Mouse (Mus musculus): ENCODE measurements at regions not wholly inside any gene's neighbourhood (a gene's known extent, or its start where the extent isn't known, plus 50 kb on each side); places are given as distances from the start of the nearest gene placed in this dataset.

DNA sequence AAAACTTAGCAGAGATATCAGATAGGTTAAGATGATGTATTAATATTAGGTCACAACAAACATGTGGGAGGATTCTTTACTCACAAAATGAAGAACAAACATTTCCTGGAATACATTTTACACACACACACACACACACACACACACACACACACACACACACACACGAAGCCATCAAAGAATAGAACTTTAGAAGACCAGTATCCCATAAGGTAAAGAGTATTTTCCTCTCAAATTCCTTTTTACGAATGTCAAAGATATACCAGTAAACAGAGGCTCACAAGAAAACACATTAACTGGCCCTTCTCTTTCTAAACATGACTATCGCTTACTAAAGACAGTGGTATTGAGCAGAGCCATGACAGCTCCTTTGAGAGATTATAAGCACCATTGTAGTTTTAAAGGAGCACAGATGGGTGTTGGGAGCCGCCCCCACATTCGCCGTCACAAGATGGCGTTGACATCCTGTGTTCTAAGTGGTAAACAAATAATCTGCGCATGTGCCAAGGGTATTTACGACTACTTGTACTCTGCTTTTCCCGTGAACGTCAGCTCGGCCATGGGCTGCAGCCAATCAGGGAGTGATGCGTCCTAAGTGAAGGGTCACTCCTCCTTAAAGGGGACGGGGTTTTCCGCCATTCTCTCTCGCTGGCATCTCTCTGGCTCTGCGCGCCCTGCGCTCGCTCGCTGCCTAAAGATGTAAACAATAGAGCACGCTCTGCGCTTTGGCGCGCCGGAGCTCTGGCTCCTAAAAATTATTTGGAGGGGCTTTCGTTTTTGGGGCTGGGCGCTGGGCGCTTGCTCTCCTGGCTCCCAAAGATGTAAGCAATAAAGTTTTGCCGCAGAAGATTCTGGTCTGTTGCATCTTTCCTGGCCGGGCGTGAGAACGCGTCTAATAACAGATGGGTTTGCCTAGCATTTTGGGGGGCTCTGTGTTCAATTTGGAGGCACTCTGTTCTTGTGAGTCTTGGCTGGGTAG, 160.0 kb downstream of the Csl start:
- DNase-seq = peak; percentile 96

DNA sequence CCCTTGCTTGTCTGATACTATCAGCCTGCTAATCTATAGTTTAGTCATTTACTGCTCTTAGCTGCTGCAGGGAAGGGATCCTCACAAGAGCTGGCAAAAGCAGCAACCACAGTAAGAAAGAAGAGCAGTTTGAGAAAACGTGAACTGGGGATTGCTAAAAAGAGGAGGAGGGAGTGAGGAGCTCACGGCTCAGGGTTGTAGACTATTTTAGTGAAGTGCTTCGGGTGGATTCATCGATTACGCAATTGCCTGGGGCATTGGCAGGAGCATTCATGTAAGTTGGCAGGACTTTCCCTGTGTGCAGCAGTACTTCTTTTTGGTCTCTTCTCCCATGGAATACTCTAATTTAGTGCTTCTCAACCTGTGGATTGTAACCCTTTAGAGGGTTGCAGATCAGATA, 157.1 kb downstream of the Csl start:
- DNase-seq = peak; percentile 90

DNA sequence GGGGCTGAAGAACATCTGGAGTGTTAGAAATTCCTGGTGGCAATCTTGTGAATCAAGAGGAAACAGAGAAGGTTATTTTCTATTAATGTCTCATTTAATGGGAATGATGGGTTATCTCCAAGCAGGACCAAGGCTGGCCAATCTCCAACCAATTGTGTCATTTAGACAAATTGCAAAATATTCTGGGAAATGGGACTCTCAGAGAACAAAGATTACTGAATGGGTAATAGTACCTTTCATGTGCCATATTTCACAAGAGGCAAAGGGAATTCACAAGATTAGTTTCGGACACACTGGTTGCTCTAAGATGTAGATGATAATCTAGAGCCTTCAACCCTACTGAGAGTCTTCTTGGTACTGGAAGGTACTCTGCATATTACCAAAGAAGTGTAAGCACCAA, 155.3 kb downstream of the Csl start:
- DNase-seq = no peak

DNA sequence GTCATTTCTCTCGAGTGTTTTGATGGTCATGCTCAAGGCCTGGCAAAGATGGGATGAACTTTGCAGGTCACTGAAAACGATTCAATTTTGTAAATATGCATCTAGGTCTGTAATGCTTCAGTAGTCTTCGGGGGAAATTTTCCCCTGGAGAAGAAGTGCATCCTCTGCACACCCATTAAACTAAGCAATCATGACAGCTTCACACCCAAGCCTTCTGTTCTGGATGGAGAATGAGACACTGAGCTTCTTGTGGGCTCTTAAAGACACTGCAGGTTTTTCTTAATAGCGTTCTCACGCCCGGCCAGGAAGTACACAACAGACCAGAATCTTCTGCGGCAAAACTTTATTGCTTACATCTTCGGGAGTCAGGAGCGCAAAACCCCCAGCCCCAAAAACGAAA, 151.0 kb downstream of the Csl start:
- DNase-seq = no peak

DNA sequence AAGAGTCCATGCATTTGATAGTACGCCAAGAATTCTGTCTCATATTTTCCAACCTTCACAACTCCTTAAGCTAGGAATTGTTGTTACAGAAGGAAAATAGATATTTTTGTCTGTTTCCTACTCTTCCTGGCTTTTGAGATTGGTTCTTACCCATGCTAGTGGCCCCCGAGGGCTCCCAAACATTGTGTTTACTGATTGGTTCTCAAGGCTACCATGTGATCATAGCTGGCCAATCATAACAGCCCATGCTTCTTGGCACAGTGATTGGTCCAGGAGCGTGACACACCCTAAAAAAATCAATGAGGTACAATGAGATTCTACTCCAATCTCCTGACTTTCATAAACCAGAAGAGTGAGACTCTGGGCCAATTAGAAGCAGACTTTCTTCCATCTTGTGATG, 150.0 kb downstream of the Csl start:
- DNase-seq = no peak

DNA sequence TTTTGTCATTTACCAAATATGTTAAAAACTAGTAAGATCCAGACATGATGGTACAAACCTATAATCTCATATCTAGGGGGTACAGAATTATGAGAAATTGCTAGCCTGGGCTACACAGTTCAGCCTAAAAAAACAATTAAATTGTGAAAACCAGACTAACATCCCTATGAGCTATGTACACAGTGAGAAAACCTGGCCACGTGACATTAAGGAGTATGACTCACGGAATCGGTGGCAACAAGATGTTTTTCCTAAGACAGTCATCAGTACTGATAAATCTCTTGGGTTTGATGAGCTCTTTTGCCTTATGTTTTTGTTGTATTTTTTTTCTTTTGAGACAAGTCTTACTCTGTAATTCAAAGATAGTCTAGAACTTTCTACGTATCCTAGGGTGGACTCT, 148.6 kb downstream of the Csl start:
- no peak for DNase-seq

DNA sequence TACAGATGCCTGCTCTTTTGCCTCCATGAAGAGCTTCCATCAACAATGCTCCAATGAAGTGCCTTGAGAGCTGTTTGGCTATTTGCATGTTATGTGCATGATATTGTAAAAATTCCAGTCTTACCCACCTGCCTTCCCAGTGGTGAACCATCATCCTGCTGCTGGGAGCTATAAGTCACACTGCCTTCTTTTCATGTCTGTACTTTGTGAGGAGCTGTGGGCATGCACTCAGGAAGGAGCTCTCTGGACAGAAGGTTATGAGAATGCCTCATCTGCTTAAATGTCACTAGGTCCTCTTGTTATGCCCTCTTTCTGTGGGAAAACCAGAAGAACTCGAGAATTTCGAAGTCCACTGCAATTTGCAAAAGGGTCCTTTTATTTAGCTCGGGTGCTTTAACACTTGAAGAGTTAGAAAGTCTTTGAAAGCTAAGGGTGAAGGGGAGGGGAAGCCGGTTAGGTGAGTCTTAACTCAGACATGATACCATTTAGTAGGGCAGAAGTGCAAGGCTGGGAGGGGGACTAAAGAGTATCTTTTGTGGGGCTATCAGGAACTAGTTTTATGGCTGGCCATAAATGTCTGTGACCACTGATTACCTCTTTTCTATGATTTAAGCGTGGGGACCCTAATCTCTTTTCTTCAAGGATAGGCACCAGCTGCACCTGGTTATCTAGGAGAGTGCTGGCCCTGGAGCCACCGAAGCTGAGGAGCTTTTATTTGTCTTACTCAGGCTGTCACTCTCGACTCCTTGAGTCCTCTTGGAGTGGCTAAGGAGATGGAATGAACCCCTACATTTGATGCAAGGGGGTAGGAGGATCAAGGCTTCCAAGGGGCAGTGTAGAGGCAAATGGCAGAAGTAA, 144.8 kb downstream of the Csl start:
- no peak for DNase-seq

DNA sequence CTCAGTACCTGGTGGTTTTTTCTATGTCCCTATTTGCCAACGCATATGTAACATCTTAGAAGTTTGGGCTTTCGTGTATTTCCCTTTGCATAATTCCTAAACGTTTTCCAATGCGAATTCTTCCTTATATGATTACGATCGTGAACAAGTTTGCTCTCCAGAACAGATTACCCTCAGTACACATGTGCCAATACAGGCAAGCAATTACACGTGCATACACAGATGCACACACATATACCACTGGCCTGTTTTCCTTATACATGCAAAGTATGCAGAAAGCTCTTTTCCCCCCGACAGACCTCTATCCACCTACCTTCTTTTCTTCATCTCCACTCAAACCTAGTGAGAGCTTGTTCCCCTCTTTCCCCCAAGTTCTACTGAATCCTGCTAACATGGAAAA, 144.1 kb downstream of the Csl start:
- DNase-seq = no peak

- DNase-seq = peak; percentile 94
These were observed 143.7 kb downstream of the Csl start for GRCm38 (mm10) chr10:99615779-99616178.

- DNase-seq = no peak
These were observed 141.8 kb downstream of the Csl start for GRCm38 (mm10) chr10:99617623-99618022.

GRCm38 (mm10) chr10:99619421-99620151, 139.9 kb downstream of the Csl start:
- DNase-seq = peak; percentile 95

- DNase-seq = no peak
These were observed 139.0 kb downstream of the Csl start for GRCm38 (mm10) chr10:99620489-99620888.

GRCm38 (mm10) chr10:99627355-99627754, 132.1 kb downstream of the Csl start:
- no peak for DNase-seq

GRCm38 (mm10) chr10:99632250-99632985, 127.0 kb downstream of the Csl start:
- no peak for DNase-seq

DNA sequence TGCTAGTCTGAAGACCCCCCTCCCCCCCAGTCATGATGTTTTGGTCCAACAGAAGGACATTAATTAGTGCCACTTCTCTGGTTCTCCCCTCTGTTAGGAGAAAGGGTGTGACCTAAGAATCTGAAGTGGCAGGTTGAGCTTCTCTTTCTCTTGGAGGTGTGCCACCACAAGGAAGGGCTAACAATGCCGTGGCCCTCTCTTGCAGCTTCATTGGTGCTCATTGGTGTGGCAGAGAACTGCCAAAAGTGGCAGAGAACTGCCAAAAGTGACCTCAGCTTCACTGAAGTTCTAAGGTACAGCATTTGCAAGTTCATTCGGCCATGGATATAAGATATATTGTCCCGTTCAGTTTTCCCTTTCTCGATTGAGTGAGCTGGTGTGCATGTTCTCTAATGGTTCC, 123.7 kb downstream of the Csl start:
- DNase-seq = no peak

- DNase-seq = no peak
These were observed 120.4 kb downstream of the Csl start for GRCm38 (mm10) chr10:99639022-99639421.

DNA sequence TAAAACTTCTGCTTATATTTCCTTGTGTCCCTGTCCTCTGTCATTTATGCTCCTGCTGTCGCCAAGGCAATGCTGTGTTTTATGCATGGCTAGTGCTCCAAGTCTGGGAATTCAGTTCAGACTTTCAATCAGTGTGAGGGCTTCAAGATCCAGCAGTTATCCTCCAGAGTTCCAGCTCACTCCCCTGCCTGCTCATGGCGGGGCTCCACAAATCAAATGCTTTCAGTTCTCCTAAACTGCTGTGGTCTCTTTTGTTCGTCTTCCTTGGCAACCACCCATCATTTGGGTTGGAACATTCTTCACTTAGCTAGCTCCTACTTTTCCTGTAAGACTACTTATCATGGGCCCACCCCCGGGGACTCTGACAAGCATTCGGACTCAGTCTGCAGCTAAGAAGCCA, 120.0 kb downstream of the Csl start:
- peak; percentile 86 for DNase-seq

DNA sequence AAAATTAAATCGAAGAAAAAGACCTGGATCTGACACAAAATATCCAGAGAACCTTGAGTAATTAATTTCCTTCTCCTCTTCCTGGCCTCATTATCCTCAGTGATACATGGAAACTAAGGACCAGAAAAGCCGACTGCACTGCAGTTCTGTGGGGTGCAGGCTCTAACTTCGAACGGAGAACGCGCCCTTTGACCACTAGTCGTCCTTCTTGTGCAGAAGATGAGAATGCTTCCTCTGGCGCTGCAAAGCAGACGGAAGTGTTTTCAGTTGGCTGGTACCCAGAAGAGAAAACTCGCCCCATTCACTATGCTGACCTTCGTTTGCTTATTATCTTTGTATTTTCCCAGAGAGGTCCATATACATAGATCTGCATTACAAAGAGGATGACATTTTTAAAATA, 117.7 kb downstream of the Csl start:
- DNase-seq = peak; percentile 90

DNA sequence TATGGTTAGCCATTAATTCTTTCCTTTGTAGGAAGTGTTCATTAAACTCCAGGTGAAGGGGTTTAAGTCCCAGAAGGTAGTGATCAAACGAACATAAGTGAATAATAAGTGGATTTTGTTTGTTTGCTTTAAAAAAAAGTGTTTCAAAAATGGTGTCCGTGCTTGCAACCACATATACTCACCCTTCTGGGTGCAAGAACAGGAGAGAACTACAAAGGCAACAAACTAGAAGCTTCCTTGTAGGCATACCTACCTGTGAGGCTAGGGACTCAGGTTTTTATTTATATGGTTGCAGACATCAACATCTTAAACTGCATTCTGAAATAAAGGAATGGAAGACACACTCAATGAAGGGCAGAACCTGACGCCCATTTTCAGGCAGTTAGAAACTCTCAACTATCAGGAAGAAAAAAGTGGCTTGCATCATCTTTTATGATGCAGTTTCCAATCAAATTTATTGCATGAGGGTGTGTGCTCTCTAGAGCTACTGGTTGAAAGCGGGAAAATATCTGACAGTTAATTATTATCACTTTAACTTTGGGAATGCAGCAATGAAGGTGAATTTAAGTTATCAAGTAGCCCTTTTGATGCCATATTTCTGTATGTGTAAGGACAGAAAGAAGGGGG, 117.1 kb downstream of the Csl start:
- no peak for DNase-seq

GRCm38 (mm10) chr10:99644981-99645380, 114.5 kb downstream of the Csl start:
- no peak for DNase-seq

GRCm38 (mm10) chr10:99652011-99652410, 107.4 kb downstream of the Csl start:
- DNase-seq = no peak

GRCm38 (mm10) chr10:99654284-99654683, 105.2 kb downstream of the Csl start:
- DNase-seq = no peak
